In the genomic region with DNA sequence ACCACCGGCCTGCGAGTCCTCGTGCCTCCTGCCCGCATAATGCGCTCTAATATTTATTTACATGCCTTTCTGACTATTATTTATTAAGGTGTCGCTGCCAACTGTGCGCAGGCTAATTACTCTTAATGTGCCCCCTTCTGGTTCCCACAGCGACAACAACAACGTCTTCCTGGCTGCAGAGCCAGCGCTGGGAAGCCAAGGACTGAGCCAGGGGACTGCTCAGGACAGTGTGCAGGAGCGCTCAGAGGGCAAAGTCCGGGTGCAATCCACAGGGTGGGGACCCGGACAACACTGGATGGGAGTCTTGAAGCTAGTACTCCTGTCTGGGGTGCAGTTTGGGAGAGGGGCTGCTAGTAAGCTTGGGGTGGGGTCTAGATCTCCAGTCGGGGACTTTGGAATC, we compare ENCODE assay signal across 9 mouse cellular contexts.
A peak's percentile ranks its signal among the peaks of the same experiment; 100 is the strongest.
DNase-seq lines count a peak whose midpoint lies in the region; ATAC-seq and TF ChIP-seq lines count a peak whose summit lies in the region.
"Had no signal": no experiment of that assay in that cellular context is flagged by ENCODE, and none has a peak within 500 bp of the region (broad histone marks: within the 10 kb centered on the region; RNA-seq: fewer than 3 reads in every experiment).

No protein-coding gene starts in this region.

- 3% methylated on average over 14 of the region's 14 CpGs for WGBS in hindbrain, embryonic 13.5 days
- 6% methylated on average over 14 of the region's 14 CpGs for WGBS in midbrain, postnatal 0 days
- WGBS in liver, postnatal 0 days (ENCODE audit: insufficient replicate concordance) = 7% methylated on average over 14 of the region's 14 CpGs

- TF ChIP-seq EP300 in liver, postnatal 0 days (IDR thresholded peaks at IDR 0.05; ENCODE audit: low read depth) = no peak

- no peaks in the 10 kb centered on the region for H3K9me3 ChIP-seq in hindbrain, embryonic 13.5 days
- no peaks in the 10 kb centered on the region for H3K9me3 ChIP-seq in midbrain, postnatal 0 days (ENCODE audit: low read length)
- no peaks in the 10 kb centered on the region for H3K9me3 ChIP-seq in liver, postnatal 0 days (ENCODE audit: low read length)
- H3K9me3 ChIP-seq: embryonic facial prominence, embryonic 15.5 days had no signal

- TF ChIP-seq CTCF in gastrocnemius, adult 2 months (IDR thresholded peaks at IDR 0.05) = no peak
- peak; percentile 39; the same call in 1 of the 2 replicates for TF ChIP-seq CTCF in midbrain, postnatal 0 days (IDR thresholded peaks at IDR 0.05)
- TF ChIP-seq CTCF in liver, postnatal 0 days (IDR thresholded peaks at IDR 0.05; ENCODE audit: low read depth) = no peak

- ATAC-seq in hindbrain, embryonic 13.5 days (ENCODE audit: low FRiP score) = peak; percentile 61
- no peak for ATAC-seq in midbrain, postnatal 0 days (ENCODE audit: low FRiP score)
- no peak for ATAC-seq in liver, postnatal 0 days

- H3K4me2 ChIP-seq in hindbrain, embryonic 13.5 days = peak overlapping the region; percentile 54
- H3K4me2 ChIP-seq in midbrain, postnatal 0 days (ENCODE audit: low read depth, low read length, poor library complexity, severe bottlenecking) = peak overlapping the region; percentile 61
- H3K4me2 ChIP-seq in liver, postnatal 0 days (ENCODE audit: low read depth, low read length) = no peak overlapping the region

- peak; percentile 28 for DNase-seq in gastrocnemius, adult 2 months
- DNase-seq in gastrocnemius, postnatal 36 days = no peak
- peak; percentile 47 to 61 for DNase-seq in kidney, postnatal 4 days
- DNase-seq in midbrain, postnatal 0 days (ENCODE audit: low spot score) = peak; percentile 49
- no peak for DNase-seq in cerebellum, adult 11-12 months
- no peak for DNase-seq in liver, postnatal 0 days
- DNase-seq in right cerebral cortex, postnatal 4 days = no peak

- H3K4me1 ChIP-seq in hindbrain, embryonic 13.5 days (replicated peaks) = peaks cover 34% of the 10 kb centered on the region
- H3K4me1 ChIP-seq in midbrain, postnatal 0 days (ENCODE audit: insufficient read depth, low read length) = peaks cover 14% of the 10 kb centered on the region
- no peaks in the 10 kb centered on the region for H3K4me1 ChIP-seq in liver, postnatal 0 days (ENCODE audit: insufficient read depth)

- H3K9ac ChIP-seq in hindbrain, embryonic 13.5 days = peak overlapping the region; percentile 68; the same call in 1 of the 2 replicates
- H3K9ac ChIP-seq in midbrain, postnatal 0 days (replicated peaks; ENCODE audit: low read length, poor library complexity, severe bottlenecking) = peak overlapping the region; percentile 52
- no peak overlapping the region for H3K9ac ChIP-seq in liver, postnatal 0 days (replicated peaks)
- H3K9ac ChIP-seq: embryonic facial prominence, embryonic 15.5 days had no signal

- intact Hi-C loops in gastrocnemius, adult 2 months (cut with DNase I) = no loop called here
- intact Hi-C loops in gastrocnemius, postnatal 36 days (cut with DNase I) = no loop called here

- no peak overlapping the region for H3K27ac ChIP-seq in gastrocnemius, adult 2 months
- H3K27ac ChIP-seq in hindbrain, embryonic 13.5 days = no peak overlapping the region
- H3K27ac ChIP-seq in midbrain, postnatal 0 days (ENCODE audit: low read depth, low read length) = no peak overlapping the region
- no peak overlapping the region for H3K27ac ChIP-seq in liver, postnatal 0 days (ENCODE audit: low read depth)
- H3K27ac ChIP-seq: embryonic facial prominence, embryonic 15.5 days had no signal

- no peaks in the 10 kb centered on the region for H3K36me3 ChIP-seq in hindbrain, embryonic 13.5 days
- H3K36me3 ChIP-seq in midbrain, postnatal 0 days (ENCODE audit: insufficient read depth, low read length) = no peaks in the 10 kb centered on the region
- no peaks in the 10 kb centered on the region for H3K36me3 ChIP-seq in liver, postnatal 0 days (replicated peaks; ENCODE audit: insufficient read depth, low read length)
- H3K36me3 ChIP-seq: embryonic facial prominence, embryonic 15.5 days had no signal

- H3K27me3 ChIP-seq in hindbrain, embryonic 13.5 days = peaks cover 58% of the 10 kb centered on the region
- no peaks in the 10 kb centered on the region for H3K27me3 ChIP-seq in midbrain, postnatal 0 days (ENCODE audit: insufficient read depth, low read length)
- peaks cover 28% of the 10 kb centered on the region for H3K27me3 ChIP-seq in liver, postnatal 0 days (ENCODE audit: insufficient read depth, low read length)

- H3K4me3 ChIP-seq in gastrocnemius, adult 2 months = peak overlapping the region; percentile 59
- peak overlapping the region; percentile 28; the same call in 1 of the 2 replicates for H3K4me3 ChIP-seq in hindbrain, embryonic 13.5 days
- no peak overlapping the region for H3K4me3 ChIP-seq in midbrain, postnatal 0 days (ENCODE audit: low read depth, low read length)
- H3K4me3 ChIP-seq in liver, postnatal 0 days (ENCODE audit: low read depth, low read length) = no peak overlapping the region

Comparison
In these comparisons a context has a peak if more than half of its experiments do, and no peak if none do; other contexts are left out.
1. DNase-seq: peak in gastrocnemius, adult 2 months (single experiment), kidney, postnatal 4 days (2 of 2) and midbrain, postnatal 0 days (single experiment); none in gastrocnemius, postnatal 36 days (0 of 2), cerebellum, adult 11-12 months (single experiment), liver, postnatal 0 days (single experiment) and right cerebral cortex, postnatal 4 days (single experiment).
2. H3K4me3 ChIP-seq: peak in gastrocnemius, adult 2 months (single experiment) and hindbrain, embryonic 13.5 days (single experiment); none in midbrain, postnatal 0 days (single experiment) and liver, postnatal 0 days (single experiment).